Mouse (Mus musculus) lung, postnatal 4 days (tissue): ENCODE data around the gene Prkab1.

Experiments used
- DNase-seq, 2 experiments: peaks; one replicate each; pipeline ENCODE4 v3.0.0; 2021

The Prkab1 gene

DNA sequence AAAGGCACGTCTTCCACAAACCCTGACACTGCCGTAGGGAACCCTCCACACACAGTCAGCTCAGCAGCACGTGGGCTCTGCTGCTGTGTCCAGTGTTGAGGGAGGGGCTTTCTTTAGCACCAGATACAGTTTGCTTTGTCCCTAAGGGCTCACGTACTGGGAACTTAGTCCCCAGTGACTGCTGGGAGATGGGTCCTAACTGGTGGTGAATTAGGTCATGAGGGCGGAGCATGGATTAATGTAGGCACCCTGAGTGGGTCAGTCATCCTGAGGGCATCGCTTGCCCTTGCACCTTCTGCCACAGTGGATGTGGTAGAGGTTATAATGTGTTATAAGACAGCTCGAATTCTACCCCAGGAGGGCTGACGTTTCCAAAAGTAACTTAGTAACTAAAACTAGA is 6.9 kb downstream of the Prkab1 start:
- DNase-seq, result no peak

DNA sequence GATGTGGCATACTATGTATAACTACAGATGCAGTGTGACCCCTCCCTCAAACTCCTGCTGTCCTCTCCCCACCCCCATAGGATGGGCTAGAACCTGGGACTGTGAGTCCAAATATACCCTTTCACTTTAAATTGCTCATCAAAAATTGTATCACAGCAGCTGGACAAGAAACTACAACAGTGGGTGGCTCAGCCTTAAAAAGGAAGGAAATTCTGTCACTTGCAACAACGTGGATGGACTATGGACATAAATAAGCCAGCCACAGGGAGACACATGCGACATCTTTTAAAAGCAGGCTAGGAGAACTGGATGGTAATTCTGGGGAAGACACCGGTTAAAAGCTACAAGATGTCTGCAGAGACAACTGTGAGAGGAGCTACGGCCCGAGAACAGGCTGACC is 7.8 kb downstream of the Prkab1 start:
- no peak for DNase-seq

DNA sequence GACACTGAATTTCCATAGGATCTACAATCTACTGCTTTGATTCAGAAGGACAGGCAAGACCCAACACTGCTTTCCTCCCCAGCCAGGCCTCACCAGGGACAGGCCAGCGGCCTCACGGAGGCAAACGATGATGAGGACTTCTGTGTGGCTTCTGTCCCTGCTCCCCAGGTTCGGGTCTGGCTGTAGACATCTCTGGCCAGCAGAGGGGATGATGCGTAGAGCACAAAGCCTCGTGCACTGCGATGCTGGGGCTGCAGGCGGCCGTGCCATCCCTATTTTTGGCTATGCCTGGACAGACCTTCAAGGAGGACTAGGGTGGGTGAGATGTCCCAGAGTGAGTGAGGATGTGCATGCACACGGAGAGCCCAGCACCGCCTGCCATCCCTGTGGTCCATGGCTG is 10.1 kb downstream of the Prkab1 start:
- DNase-seq, result no peak

- DNase-seq, result no peak
These were observed 10.5 kb downstream of the Prkab1 start for GRCm38 (mm10) chr5:116013821-116014220.

DNA sequence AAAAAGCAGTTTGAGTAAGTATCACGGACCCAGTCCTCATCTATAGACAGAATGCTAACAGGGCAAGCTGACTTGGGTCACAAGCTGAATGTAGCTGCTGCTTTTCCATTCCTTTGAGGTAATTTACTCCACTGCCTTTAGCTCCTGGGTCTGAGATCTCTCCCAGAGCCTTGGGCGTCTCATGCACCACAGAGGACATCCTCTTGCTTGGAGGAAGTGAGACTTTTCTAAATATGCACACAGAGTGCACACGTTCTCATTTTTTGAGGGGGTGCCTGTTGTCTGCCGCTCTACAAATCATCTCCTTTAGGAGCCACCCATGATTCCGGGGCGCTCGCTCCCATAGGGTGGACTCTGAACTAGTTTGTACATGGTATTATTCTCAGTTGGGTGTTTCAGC is 11.8 kb downstream of the Prkab1 start:
- no peak for DNase-seq

DNA sequence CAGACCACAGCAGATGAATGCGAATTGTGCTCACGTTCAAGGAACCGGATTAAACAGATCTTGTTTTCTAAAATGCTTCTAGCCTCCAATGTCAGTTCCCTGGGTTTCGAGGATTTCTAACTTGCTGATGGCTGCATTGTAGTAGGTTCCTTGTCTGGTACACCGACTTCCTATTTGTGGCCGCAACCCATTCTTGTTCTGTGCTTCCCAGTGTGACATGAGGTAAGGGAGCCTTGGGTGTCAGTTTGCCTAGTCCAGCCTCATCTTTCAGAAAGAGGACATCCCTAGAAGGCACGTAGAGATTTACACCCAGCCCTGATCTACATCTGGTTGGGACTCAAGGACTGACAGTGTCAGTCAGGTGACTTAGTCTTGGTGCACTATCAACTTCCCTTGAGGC is 12.6 kb downstream of the Prkab1 start:
- DNase-seq, result no peak

- no peak for DNase-seq
These were observed 14.3 kb downstream of the Prkab1 start for GRCm38 (mm10) chr5:116009884-116010627.

DNA sequence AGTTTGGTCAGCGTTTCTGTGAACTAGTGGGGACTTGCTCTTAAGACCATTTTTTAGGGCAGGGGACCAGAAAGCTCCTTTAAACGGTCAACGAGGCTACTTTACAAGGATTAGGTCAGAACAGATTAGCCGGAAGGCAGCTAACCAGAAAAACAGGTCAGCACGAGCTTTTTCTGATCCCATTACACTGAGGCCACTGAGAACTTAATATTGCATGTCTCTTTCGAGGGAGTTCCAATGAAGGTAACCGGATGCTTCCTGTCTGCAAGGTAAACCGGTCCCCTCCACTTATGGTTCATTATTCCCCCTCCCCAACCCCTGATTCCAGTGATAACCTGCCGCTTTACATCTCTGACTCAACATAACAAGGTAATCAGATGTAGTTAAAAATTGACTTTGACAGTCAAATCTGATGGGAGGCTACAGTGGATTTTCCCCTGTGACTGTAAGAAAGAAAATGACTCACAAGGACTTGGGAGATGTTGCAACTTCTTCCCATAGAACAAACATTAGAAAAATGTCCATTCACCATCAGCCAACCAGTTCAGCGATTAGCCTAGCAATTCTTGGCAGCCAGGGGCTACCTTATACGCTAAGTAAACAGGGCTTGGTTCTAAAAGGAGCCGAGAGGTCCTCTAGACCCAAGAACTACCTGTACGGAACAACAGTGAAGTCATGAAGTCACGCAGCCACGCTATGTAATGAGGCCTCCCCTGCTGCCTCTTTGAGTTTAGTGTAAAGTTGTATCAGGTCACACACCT is 15.0 kb downstream of the Prkab1 start:
- DNase-seq, result peak; percentile 35 to 46

DNA sequence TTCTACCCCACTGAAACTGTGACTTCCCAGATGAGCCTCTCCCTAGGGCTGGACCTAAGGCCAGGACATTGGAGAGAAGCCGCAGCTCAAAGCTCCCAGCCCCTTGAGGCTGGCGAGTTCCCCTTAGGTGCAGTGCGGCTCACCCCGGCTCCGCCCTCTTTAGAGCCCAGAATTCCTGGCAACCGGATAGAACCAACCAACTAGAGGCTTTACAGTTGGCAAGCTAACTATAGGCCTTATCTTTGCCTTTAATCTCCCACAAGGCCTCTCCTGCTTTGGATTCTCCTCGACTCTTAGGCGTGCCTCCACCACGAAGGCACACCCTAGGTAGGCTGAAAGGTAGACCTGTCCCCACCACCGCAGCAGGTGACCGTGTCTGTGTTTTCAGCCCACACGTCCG is 16.6 kb downstream of the Prkab1 start:
- DNase-seq, result peak; percentile 12 to 52

- peak; percentile 40 to 71 for DNase-seq
These were observed 17.8 kb downstream of the Prkab1 start for GRCm38 (mm10) chr5:116006324-116007099.

DNA sequence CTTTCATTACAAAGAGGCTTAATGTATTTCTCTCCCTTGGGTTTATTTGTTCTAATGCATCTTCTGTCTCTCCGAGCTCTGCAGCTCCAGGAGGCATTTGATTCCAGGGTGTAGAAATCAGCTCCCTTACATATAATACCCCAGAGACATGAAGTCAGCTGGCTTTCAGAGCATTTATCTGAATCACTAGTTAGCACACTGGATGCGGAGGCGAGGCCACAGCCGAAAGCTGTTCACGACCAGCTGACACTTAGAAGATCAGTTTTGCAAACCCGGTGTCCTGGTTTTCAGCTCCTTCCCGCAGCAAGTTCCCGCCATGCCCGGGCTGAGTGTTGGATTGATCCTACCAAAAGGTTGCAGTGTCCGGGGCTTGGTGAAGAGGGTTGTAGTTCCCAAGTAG is 20.0 kb downstream of the Prkab1 start:
- no peak for DNase-seq

GRCm38 (mm10) chr5:116003825-116004224 is 20.5 kb downstream of the Prkab1 start:
- no peak for DNase-seq

GRCm38 (mm10) chr5:116003154-116003553 is 21.2 kb downstream of the Prkab1 start:
- DNase-seq, result no peak

- no peak for DNase-seq
These were observed 26.9 kb downstream of the Prkab1 start for GRCm38 (mm10) chr5:115997376-115997775.

DNA sequence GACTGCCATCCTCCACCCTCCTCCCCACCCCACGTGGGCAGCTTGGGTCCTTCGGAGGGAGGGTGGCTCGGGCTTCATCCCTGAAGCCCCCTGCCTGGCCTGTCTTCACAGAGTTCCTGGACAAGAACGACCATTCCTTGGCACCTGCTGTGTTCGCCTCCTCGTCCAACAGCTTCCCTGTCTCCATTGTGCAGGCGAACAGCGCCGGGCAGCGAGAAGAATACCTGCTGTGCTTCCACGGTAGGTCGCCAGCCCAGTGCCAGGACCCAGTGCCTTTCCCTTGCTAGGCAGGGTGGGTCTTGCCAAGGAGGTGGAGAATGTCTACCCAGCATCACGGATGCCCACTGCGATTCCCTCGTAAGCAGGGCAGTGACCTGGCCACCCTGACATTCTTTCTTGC is 30.2 kb downstream of the Prkab1 start:
- no peak for DNase-seq

- DNase-seq, result no peak
These were observed 32.6 kb downstream of the Prkab1 start for GRCm38 (mm10) chr5:115991717-115992116.

GRCm38 (mm10) chr5:115987284-115987683 is 37.0 kb downstream of the Prkab1 start:
- no peak for DNase-seq

DNA sequence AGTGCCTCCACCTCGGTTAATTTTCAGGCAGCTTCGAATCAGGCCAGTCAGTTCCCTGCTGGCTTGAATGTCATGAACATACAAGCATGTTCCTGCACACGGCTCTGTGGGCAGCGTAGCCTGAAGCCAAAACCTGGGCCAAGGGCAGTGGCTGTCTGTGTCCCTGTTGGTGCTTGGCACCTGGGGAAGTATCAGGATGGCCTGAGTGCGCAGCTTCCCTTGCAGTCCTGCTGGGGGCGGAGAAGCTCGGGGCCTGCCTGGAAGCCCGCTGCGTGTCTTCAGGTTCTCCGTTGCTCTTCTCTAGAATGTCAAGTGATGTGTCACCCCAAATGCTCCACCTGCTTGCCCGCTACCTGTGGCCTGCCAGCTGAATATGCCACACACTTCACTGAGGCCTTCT is 39.2 kb downstream of the Prkab1 start:
- no peak for DNase-seq

DNA sequence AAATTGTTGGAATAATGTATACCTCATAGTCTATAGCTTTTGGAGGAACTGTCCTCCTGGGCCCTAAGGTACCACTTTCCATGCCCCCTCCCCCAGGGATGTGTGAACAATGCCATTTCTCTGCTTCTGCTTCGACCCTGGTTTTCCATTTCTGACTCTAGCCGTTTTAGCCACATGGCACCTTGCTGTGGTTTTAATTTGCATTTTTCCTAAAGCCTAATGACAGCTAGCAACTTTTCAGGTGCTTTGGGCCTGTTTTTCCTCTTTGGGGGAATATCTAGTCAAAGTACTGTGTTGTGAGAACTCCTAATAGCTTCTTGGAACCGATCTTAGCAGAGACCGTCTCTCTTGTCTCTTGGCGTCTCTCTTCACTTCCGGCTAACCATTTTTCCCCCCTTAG is 39.9 kb downstream of the Prkab1 start:
- no peak for DNase-seq

DNA sequence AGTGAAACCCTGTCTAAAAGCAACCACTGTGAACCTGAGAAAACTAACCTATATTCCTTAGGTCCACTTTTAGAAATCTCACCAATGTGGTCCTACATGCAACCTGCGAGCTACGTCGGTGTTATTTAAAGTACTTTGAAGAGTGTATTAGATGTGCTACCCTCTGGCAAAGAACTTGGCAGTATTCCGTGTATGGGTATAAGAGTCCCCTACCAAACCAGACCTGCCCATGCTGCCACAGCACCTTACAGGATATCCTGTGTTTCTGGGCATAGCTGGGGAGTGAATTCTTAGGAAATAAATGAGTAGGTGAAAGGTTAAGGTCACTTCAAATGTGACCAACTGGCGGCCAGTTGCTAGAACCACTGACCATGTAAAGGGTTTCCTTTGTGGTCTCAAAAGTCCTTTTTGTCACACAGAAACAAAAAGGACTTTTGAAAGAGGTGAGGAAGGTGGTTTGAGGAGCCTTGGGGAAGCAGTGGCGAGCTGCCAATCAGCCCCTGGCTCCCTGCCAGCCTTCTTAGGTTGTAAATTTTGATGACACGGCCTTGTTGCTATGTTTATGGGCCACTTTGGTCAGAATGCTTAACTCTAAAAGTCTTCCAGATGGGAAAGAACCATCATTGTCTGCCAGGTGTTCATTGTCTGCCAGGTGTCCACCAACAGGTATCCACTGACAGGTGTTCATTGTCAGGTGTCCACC is 41.5 kb downstream of the Prkab1 start:
- DNase-seq, result peak; percentile 40 to 50

- peak; percentile 38 to 61 for DNase-seq
These were observed 43.8 kb downstream of the Prkab1 start for GRCm38 (mm10) chr5:115980537-115980936.

- peak; percentile 45 to 57 for DNase-seq
These were observed 45.1 kb downstream of the Prkab1 start for GRCm38 (mm10) chr5:115979134-115979696.

DNA sequence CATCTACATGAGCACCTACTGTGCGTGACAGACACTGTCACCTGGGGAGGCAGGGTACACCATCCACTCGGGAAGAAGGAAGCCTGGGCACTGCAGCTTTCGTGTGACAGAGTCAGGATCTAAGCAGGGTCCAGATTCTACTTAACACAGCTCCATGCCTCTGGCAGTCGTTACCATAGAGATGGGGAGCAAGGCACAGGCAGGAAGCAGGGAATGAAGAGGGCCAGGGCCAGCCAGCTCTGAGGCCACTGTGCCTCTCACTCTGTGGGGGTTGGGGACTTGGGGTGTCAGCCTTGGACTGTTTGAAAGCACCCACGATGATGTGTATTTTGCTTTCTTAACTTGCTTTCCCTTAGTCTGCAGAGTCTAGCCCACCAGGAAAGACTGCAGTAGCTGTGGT is 46.1 kb downstream of the Prkab1 start:
- no peak for DNase-seq
